Comparison of ENCODE assay signal across 8 mouse cellular contexts in genomic region chr16:29915346-29915745, GRCm38 (mm10).
DNase-seq lines count a peak whose midpoint lies in the region; ATAC-seq and TF ChIP-seq lines count a peak whose summit lies in the region.

No protein-coding gene starts in this region.

- intact Hi-C loops in left cerebral cortex, adult 2 months (cut with DNase I): no loop called here

- H3K9ac ChIP-seq in neural tube, embryonic 12.5 days: no peak overlapping the region

- H3K9me3 ChIP-seq in neural tube, embryonic 12.5 days: no peaks in the 10 kb centered on the region; the same call in 1 of the 2 replicates

- no peaks in the 10 kb centered on the region; the same call in 1 of the 2 replicates for H3K27me3 ChIP-seq in neural tube, embryonic 12.5 days (replicated peaks)

- no peak overlapping the region for H3K27ac ChIP-seq in left cerebral cortex, adult 2 months
- no peak overlapping the region for H3K27ac ChIP-seq in neural tube, embryonic 12.5 days

- no peaks in the 10 kb centered on the region for H3K4me1 ChIP-seq in neural tube, embryonic 12.5 days

- no peak for ATAC-seq in frontal cortex, adult (ENCODE audit: low TSS enrichment)
- ATAC-seq in neural tube, embryonic 12.5 days (ENCODE audit: low FRiP score, low read depth): 0 out of 2 replicates have a peak, but pooled peaks have one; percentile 41

- H3K4me2 ChIP-seq in neural tube, embryonic 12.5 days (replicated peaks): no peak overlapping the region

- no peak for TF ChIP-seq CTCF in left cerebral cortex, adult 2 months (IDR thresholded peaks at IDR 0.05)

- H3K4me3 ChIP-seq in left cerebral cortex, adult 2 months: no peak overlapping the region
- H3K4me3 ChIP-seq in neural tube, embryonic 12.5 days: no peak overlapping the region

- peak; percentile 19 to 34 for DNase-seq in frontal cortex, postnatal 36 days (ENCODE audit: low spot score in 2 of 2)
- peak; percentile 25 for DNase-seq in cerebellum, adult 9-11 months
- peak; percentile 90 for DNase-seq in heart, postnatal 4 days
- peak; percentile 41 to 42 for DNase-seq in left cerebral cortex, adult 2 months (ENCODE audit: extremely low spot score in 1 of 2, low spot score in 2 of 2)
- peak; percentile 60 for DNase-seq in urinary bladder, postnatal 10 days (ENCODE audit: low spot score)
- DNase-seq in spleen, postnatal 14 days (ENCODE audit: low spot score in 2 of 2): no peak

- no peaks in the 10 kb centered on the region for H3K36me3 ChIP-seq in neural tube, embryonic 12.5 days

- WGBS in neural tube, embryonic 12.5 days: 55% methylated on average over 11 of the region's 11 CpGs

Comparison
In these comparisons a context has a peak if more than half of its experiments do, and no peak if none do; other contexts are left out.
1. DNase-seq: peak in frontal cortex, postnatal 36 days (2 of 2), cerebellum, adult 9-11 months (single experiment), heart, postnatal 4 days (single experiment), left cerebral cortex, adult 2 months (2 of 2) and urinary bladder, postnatal 10 days (single experiment); none in spleen, postnatal 14 days (0 of 2).